Mouse (Mus musculus): ENCODE measurements around the gene Olfr1043.
"Not testable (repeated sequence)": the region's sequence is repeated elsewhere in the genome, so short reads cannot be mapped to it uniquely, and the experiment has no call there.

Gene Olfr1043

DNA sequence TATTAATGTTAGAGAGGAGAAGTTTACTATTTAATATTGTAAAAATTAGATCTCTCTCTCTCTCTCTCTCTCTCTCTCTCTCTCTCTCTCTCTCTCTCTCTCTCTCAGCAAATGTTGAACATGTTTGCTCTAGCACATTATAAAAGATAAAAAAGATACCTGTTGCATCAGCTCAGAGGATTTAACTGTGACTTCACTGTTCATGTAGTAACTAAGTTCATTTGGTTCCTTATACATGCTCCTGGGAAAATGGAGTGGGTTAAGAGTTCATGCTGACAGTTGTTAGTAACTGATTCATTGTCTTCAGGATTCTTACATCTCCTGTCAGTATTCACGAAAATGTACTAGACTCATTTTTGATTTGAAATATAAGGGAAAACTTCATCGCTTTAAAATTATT, at the start of gene Olfr1043:
TSS of gene Olfr1043 (minus strand) at position 101 of the 400 bp plus-strand sequence.
- no peak for DNase-seq (ENCODE audit: low spot score in 2 of 2)

DNA sequence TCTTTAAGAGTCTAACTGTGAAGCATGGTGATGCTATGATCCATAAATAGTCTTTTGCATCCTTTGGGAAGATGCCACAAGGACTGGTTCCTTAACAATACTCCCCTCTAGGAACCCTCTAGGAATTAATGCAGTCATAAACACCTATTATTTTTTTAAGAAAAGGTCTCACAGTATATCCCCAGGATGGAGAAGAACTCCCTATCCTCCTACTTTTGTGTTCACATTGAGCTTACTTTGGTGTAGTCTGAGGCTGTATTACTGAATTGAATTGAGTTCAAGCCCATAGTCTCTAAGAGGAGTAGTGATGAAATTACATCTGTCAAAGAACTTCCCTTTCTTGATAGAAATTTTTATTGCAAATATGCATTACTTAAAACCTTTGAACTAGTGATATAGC, 35.6 kb upstream of the Olfr1043 start, which contains the start of gene Olfr1045:
TSS of gene Olfr1045 (minus strand) at position 101 of the 400 bp plus-strand sequence.
- DNase-seq (ENCODE audit: low spot score in 2 of 2), result no peak

DNA sequence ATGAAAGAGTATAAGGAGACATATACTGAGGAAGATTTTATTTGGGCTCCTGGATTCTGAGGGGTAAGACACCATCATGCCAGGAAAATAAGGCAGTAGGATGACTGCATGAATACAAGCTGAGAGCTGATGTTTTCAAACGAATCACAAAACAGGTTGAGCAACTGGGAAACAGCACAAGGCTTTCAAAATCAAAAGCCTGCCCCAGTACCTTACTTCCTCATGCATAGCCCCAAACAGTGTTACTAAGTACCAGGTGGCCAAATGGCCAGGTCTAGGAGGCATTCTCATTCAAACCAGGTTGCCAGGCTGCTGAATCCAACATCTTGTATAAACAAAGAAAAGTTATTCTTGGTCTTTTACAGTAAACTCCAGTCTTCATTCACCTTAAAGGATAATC, 28.5 kb upstream of the Olfr1043 start:
- DNase-seq (ENCODE audit: low spot score in 2 of 2), result no peak

DNA sequence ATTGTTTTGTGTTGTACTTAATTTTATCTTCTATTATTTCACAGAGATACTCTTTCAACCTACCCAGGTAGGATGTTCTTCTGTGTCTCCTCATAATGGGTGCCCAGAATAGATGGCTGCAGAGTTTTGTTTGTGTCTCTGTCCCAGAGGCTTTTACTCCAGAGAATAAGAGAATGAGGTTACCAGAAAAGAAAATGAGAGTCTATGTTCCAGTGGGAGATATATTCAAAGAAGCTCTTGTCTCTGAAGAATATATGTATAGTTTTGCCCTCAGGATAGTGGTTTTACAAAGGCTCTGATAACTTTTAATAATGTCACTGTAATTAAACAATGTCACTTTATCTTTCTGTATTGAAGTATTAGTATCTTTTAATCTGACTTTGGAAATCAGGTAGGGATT, 18.3 kb upstream of the Olfr1043 start, which contains the start of gene Olfr52:
TSS of gene Olfr52 (minus strand) at position 101 of the 400 bp plus-strand sequence.
- DNase-seq (ENCODE audit: low spot score in 2 of 2), result no peak

DNA sequence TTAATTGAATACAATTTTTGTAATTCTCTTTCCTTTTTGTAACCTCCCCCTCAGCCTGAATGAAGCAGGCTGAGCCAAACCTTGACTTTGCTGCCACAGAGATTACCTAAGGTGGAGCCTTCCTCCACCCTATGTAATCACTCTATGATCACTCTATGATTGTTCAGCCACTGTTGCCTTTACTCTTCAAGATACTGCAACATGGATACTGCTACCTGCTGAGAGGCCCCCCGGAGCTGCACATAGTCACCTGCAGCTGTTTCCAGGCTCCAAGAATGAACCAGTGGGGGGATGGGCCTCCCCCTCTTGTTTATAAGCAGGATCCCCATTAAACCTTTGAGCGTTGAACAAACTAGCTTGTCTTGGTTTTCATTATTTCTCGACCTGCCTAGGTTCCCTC, 12.6 kb upstream of the Olfr1043 start:
- no peak for DNase-seq (ENCODE audit: low spot score in 2 of 2)

DNA sequence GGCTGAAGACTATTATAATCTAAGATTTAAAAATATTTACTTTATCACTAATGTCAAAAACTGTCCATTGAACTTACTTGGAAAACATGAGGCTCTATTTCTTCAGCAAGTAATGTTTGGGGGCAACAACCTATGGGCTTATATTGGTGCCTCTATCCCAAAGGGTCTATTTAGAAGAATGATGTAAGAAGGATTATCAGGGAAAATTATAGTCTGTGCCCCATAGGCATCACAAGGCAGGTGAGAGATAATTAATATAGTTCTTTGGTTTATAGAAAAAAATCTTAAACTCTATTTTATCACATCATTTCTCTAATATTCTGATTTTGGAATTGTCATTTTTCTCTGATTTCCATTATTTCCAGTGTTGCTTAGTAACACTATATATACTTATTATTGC, 10.4 kb upstream of the Olfr1043 start, which contains the start of gene Olfr1044:
TSS of gene Olfr1044 (minus strand) at position 101 of the 400 bp plus-strand sequence.
- no peak for DNase-seq (ENCODE audit: low spot score in 2 of 2)

DNA sequence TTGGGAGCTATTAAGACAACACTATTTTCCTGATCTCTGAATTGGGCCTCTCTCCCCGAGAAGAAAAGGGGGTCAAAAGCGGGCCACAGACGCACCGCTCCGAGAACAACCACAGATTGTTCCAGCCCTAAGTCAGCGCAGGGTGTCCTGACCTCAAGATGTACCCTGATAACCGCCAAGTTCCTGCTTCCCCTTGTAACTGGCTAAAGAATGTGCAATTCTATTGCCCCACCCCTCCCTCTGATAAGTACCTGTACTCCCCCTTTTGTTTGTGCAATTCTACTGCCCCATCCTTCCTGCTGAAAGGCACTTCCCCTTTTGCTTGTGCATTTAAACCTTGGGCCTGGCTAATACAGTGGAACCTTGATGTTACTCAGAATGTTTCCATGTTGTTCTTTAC, 8.1 kb upstream of the Olfr1043 start:
- not testable (repeated sequence) for DNase-seq (ENCODE audit: low spot score in 2 of 2)

DNA sequence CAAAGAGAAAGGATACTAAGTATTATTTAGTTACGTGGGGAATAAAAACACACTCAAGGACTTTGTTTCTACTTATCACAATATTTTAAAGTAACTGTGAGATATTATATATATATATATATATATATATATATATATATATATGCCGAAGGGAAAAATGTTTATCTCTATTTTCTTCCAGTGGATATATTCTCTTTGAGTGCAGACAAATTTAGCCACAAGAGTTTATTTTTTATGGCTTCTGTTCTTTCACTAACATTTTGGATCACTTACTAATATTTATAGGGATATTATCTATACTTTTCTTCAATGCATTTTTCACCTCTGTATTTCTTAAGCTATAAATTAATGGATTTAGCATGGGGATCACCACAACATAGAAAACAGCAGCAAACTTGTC, 5.6 kb downstream of the Olfr1043 start, which contains the start of gene Olfr1042:
TSS of gene Olfr1042 (minus strand) at position 101 of the 400 bp plus-strand sequence.
- DNase-seq (ENCODE audit: low spot score in 2 of 2), result no peak

DNA sequence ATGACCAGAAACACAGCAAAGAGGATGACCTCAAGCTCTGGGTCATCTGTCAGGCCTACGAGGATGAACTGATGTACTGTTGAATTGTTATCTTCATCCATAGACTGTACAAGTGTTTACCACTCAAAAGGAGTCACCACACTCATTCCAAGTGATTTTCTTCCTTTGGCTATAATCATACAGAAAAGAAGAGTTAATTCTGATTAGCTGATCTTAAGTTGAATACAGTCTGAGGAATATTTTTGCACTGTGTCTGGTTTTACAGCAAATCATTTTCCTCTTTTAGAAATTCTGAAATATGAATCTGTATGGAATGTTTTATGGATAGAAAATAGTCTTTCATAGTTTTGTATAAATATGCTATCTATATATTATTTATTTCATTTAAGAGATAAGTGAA, 20.7 kb downstream of the Olfr1043 start, which contains the start of gene Olfr1040:
TSS of gene Olfr1040 (minus strand) at position 101 of the 400 bp plus-strand sequence.
- no peak for DNase-seq (ENCODE audit: low spot score in 2 of 2)

DNA sequence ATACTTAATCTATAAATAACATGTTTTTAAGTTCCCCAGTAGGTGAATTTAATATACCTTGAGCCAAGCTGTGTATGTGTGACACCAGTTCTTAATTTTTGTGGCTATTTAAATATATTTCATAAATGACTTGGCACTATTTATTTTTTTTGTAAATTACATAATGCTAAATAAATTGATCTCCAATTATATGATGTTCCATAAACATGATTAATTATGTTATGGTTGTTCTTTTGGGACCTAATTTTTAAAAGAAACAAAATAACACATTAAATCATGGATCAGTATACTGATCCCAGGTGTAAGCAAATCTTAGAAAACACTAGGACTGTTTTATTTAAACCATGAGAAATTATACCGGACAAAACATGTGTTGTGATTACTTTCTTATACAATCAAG, 31.5 kb downstream of the Olfr1043 start, which contains the start of gene Olfr1039:
TSS of gene Olfr1039 (minus strand) at position 101 of the 400 bp plus-strand sequence.
- DNase-seq (ENCODE audit: low spot score in 2 of 2), result no peak

All from right cerebral cortex, postnatal 10 days (tissue).